Comparison of ENCODE assay signal across 25 mouse cellular contexts in the genomic region with DNA sequence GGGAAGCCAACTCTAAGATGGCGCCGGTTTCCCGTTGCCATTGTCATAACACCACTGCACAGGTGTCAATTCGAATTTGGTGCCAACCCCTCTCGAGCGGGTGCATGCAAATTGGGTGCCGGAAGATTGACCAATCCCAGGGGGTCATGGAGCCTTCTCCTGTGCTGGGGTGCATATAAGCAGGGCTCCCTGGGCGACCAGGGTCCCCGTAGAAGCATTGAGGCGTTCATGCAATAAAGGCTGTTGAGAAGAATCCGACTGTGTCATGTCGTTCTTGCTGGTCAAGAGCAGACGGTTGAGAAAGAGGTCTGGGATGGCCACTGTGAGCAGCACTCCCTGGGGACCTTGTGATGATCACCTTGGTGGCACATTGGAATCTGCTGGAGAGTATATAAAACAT.
DNase-seq lines count a peak whose midpoint lies in the region; ATAC-seq and TF ChIP-seq lines count a peak whose summit lies in the region.
"Had no signal": no experiment of that assay in that cellular context is flagged by ENCODE, and none has a peak within 500 bp of the region (broad histone marks: within the 10 kb centered on the region; RNA-seq: fewer than 3 reads in every experiment).

No protein-coding gene starts in this region.

- no peak for TF ChIP-seq EP300 in liver, postnatal 0 days (IDR thresholded peaks at IDR 0.05; ENCODE audit: low read depth)
- no peak for TF ChIP-seq EP300 in stomach, postnatal 0 days (optimal IDR thresholded peaks at IDR 0.05)

- H3K4me1 ChIP-seq in forebrain, embryonic 11.5 days (replicated peaks; ENCODE audit: control insufficient read depth, insufficient read depth, low read length) = no peaks in the 10 kb centered on the region
- no peaks in the 10 kb centered on the region for H3K4me1 ChIP-seq in forebrain, embryonic 10.5 days
- peaks cover 3% of the 10 kb centered on the region; the same call in 1 of the 2 replicates for H3K4me1 ChIP-seq in heart, embryonic 10.5 days
- no peaks in the 10 kb centered on the region for H3K4me1 ChIP-seq in liver, postnatal 0 days (ENCODE audit: insufficient read depth)
- H3K4me1 ChIP-seq in stomach, postnatal 0 days (replicated peaks; ENCODE audit: control insufficient read depth, insufficient read depth) = no peaks in the 10 kb centered on the region
- H3K4me1 ChIP-seq: embryonic facial prominence, embryonic 10.5 days; embryonic facial prominence, embryonic 12.5 days; forebrain, embryonic 13.5 days; forebrain, embryonic 15.5 days had no signal

- H3K9me3 ChIP-seq in forebrain, embryonic 11.5 days (ENCODE audit: control insufficient read depth, low read length) = peaks cover 2% of the 10 kb centered on the region; the same call in 1 of the 2 replicates
- peaks cover 12% of the 10 kb centered on the region for H3K9me3 ChIP-seq in forebrain, embryonic 10.5 days
- peaks cover 8% of the 10 kb centered on the region; the same call in 1 of the 2 replicates for H3K9me3 ChIP-seq in heart, embryonic 10.5 days
- no peaks in the 10 kb centered on the region for H3K9me3 ChIP-seq in liver, postnatal 0 days (ENCODE audit: low read length)
- no peaks in the 10 kb centered on the region for H3K9me3 ChIP-seq in stomach, postnatal 0 days (ENCODE audit: control insufficient read depth, low read length)
- H3K9me3 ChIP-seq: embryonic facial prominence, embryonic 12.5 days; forebrain, embryonic 15.5 days had no signal

- H3K27ac ChIP-seq in forebrain, embryonic 11.5 days (ENCODE audit: low read depth, low read length) = no peak overlapping the region
- H3K27ac ChIP-seq in forebrain, embryonic 10.5 days = no peak overlapping the region
- no peak overlapping the region for H3K27ac ChIP-seq in heart, embryonic 10.5 days
- H3K27ac ChIP-seq in liver, postnatal 0 days (ENCODE audit: low read depth) = no peak overlapping the region
- H3K27ac ChIP-seq in stomach, postnatal 0 days (replicated peaks) = no peak overlapping the region
- H3K27ac ChIP-seq: embryonic facial prominence, embryonic 10.5 days; embryonic facial prominence, embryonic 12.5 days; forebrain, embryonic 13.5 days; forebrain, embryonic 15.5 days had no signal

- no peak overlapping the region for H3K4me2 ChIP-seq in forebrain, embryonic 11.5 days (ENCODE audit: low read depth, low read length, severe bottlenecking)
- no peak overlapping the region for H3K4me2 ChIP-seq in liver, postnatal 0 days (ENCODE audit: low read depth, low read length)
- no peak overlapping the region for H3K4me2 ChIP-seq in stomach, postnatal 0 days (replicated peaks; ENCODE audit: low read depth)
- H3K4me2 ChIP-seq: embryonic facial prominence, embryonic 12.5 days; forebrain, embryonic 13.5 days; forebrain, embryonic 15.5 days had no signal

- no peak for TF ChIP-seq CTCF in liver, postnatal 0 days (IDR thresholded peaks at IDR 0.05; ENCODE audit: low read depth)
- TF ChIP-seq CTCF in stomach, postnatal 0 days (IDR thresholded peaks at IDR 0.05; ENCODE audit: low read depth) = no peak

- intact Hi-C loops in heart, postnatal 25 days (cut with DNase I) = loop anchor here (5.0 kb wide), 1 partner anchor 70 kb away; no protein-coding TSS in a partner anchor

- no peak overlapping the region for H3K9ac ChIP-seq in forebrain, embryonic 11.5 days (ENCODE audit: low read length)
- H3K9ac ChIP-seq in liver, postnatal 0 days (replicated peaks) = no peak overlapping the region
- no peak overlapping the region for H3K9ac ChIP-seq in stomach, postnatal 0 days (ENCODE audit: low read length)
- H3K9ac ChIP-seq: embryonic facial prominence, embryonic 12.5 days; forebrain, embryonic 13.5 days; forebrain, embryonic 15.5 days had no signal

- ATAC-seq in forebrain, embryonic 11.5 days (replicated peaks; ENCODE audit: low FRiP score) = no peak
- ATAC-seq in liver, postnatal 0 days = no peak
- ATAC-seq in stomach, postnatal 0 days (ENCODE audit: low FRiP score, low TSS enrichment) = no peak
- ATAC-seq: activated CD4-positive, CD25-positive, alpha-beta regulatory T cell, adult 4 months; CD4-positive, CD25-positive, alpha-beta regulatory T cell, adult 4 months; forebrain, embryonic 13.5 days; forebrain, embryonic 15.5 days; Patski had no signal

- no peak overlapping the region for H3K4me3 ChIP-seq in forebrain, embryonic 11.5 days (ENCODE audit: low read depth, low read length)
- no peak overlapping the region for H3K4me3 ChIP-seq in forebrain, embryonic 10.5 days
- H3K4me3 ChIP-seq in heart, embryonic 10.5 days = no peak overlapping the region
- H3K4me3 ChIP-seq in liver, postnatal 0 days (ENCODE audit: low read depth, low read length) = no peak overlapping the region
- H3K4me3 ChIP-seq in stomach, postnatal 0 days (ENCODE audit: low read depth, low read length) = no peak overlapping the region
- H3K4me3 ChIP-seq: embryonic facial prominence, embryonic 10.5 days; embryonic facial prominence, embryonic 12.5 days; forebrain, embryonic 13.5 days; forebrain, embryonic 15.5 days had no signal

- DNase-seq in forebrain, embryonic 11.5 days (ENCODE audit: low spot score) = peak; percentile 32
- DNase-seq in forebrain, embryonic 10.5 days (ENCODE audit: extremely low spot score, low spot score) = no peak
- peak; percentile 63 for DNase-seq in heart, embryonic 10.5 days (ENCODE audit: low spot score)
- DNase-seq in heart, postnatal 25 days (ENCODE audit: low spot score) = no peak
- peak; percentile 7 for DNase-seq in liver, postnatal 0 days
- DNase-seq in liver = no peak
- peak; percentile 10 for DNase-seq in stomach, postnatal 0 days (ENCODE audit: low spot score)
- DNase-seq: adrenal gland, adult 8-10 months; adrenal gland, postnatal 14 days; adrenal gland, postnatal 36 days; B cell, adult 2 months; cerebellum, adult 11-12 months; cerebellum, adult 2 months; cerebellum, adult 9-10 months; cerebellum, postnatal 10 days; cerebellum, postnatal 25 days had no signal

- 93% methylated on average over 13 of the region's 13 CpGs for WGBS in forebrain, embryonic 11.5 days
- 93% methylated on average over 13 of the region's 13 CpGs for WGBS in forebrain, embryonic 10.5 days
- 91% methylated on average over 13 of the region's 13 CpGs for WGBS in heart, embryonic 10.5 days
- WGBS in liver, postnatal 0 days (ENCODE audit: insufficient replicate concordance) = 85% methylated on average over 13 of the region's 13 CpGs
- 94% methylated on average over 13 of the region's 13 CpGs for WGBS in stomach, postnatal 0 days

- H3K27me3 ChIP-seq in forebrain, embryonic 11.5 days (ENCODE audit: control insufficient read depth, insufficient read depth, low read length) = no peaks in the 10 kb centered on the region
- no peaks in the 10 kb centered on the region for H3K27me3 ChIP-seq in forebrain, embryonic 10.5 days (ENCODE audit: poor library complexity, severe bottlenecking)
- H3K27me3 ChIP-seq in heart, embryonic 10.5 days (ENCODE audit: insufficient read depth, poor library complexity, severe bottlenecking) = no peaks in the 10 kb centered on the region
- no peaks in the 10 kb centered on the region for H3K27me3 ChIP-seq in liver, postnatal 0 days (ENCODE audit: insufficient read depth, low read length)
- H3K27me3 ChIP-seq in stomach, postnatal 0 days (ENCODE audit: control insufficient read depth, insufficient read depth, low read length) = no peaks in the 10 kb centered on the region
- H3K27me3 ChIP-seq: CH12.LX; embryonic facial prominence, embryonic 12.5 days; forebrain, embryonic 13.5 days; forebrain, embryonic 15.5 days; Patski had no signal

- no peaks in the 10 kb centered on the region for H3K36me3 ChIP-seq in forebrain, embryonic 11.5 days (ENCODE audit: control insufficient read depth, insufficient read depth, low read length)
- peaks cover 7% of the 10 kb centered on the region for H3K36me3 ChIP-seq in forebrain, embryonic 10.5 days (replicated peaks)
- H3K36me3 ChIP-seq in heart, embryonic 10.5 days = peaks cover 17% of the 10 kb centered on the region
- no peaks in the 10 kb centered on the region for H3K36me3 ChIP-seq in liver, postnatal 0 days (replicated peaks; ENCODE audit: insufficient read depth, low read length)
- no peaks in the 10 kb centered on the region for H3K36me3 ChIP-seq in stomach, postnatal 0 days (ENCODE audit: control insufficient read depth, insufficient read depth, low read length)
- H3K36me3 ChIP-seq: embryonic facial prominence, embryonic 12.5 days; forebrain, embryonic 15.5 days; G1E had no signal

Comparison
In these comparisons a context has a peak if more than half of its experiments do, and no peak if none do; other contexts are left out.
1. DNase-seq: peak in forebrain, embryonic 11.5 days (single experiment), heart, embryonic 10.5 days (single experiment), liver, postnatal 0 days (single experiment) and stomach, postnatal 0 days (single experiment); none in forebrain, embryonic 10.5 days (single experiment), heart, postnatal 25 days (single experiment) and liver (single experiment).